Mouse (Mus musculus) adrenal gland, postnatal 25 days (tissue): Measurements from ENCODE around the gene Irak3. TPM values are rescaled to one million over a fixed set of nuclear protein-coding genes. Genes with fewer than 3 reads are reported as not detected.

ENCODE experiments used
- DNase-seq: peaks from one replicate; pipeline ENCODE4 v3.0.0; 2021; ENCODE audit warnings: mixed read lengths
- total RNA-seq: library from RNA; stranded (reverse); gene quantifications from 2 replicates; pipeline ENCODE4 v1.2.3, GENCODE M21; 2021

Gene Irak3
- total RNA-seq, 1 experiment from 2014 or later = 3.2 TPM

DNA sequence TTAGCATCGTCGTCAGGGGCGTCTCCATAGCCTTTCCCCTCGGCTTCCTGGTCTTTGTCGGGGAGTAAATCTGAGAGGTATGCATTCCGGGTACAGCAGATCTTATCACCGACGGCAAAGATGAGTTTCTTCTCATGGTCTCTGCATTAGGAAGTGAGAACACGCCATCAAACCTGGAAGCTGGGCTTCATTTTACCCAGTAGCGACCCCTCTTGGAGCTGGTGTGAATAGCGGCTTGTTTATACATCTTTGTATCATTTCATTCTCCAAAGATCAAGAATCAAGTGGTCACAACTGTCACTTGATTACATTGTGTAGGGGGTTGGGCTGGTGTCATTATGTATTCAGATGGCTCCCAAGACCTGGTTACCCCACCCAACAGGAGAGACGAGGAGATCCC lies 109.4 kb downstream of the Irak3 start:
- no peak for DNase-seq

Other genes starting within 250 kb of the Irak3 start
- gene Helb, start 89.1 kb downstream of the Irak3 start, total RNA-seq = 11.8 and 16.8 TPM in 2 replicates
- gene Tmbim4, start 540 bp downstream of the Irak3 start, total RNA-seq = 141 and 150 TPM in 2 replicates
- gene Llph, start 24.9 kb upstream of the Irak3 start, total RNA-seq = 28.2 and 40.9 TPM in 2 replicates